Mouse (Mus musculus): ENCODE measurements around the gene 9930111J21Rik2.
"Not testable (repeated sequence)": the region's sequence is repeated elsewhere in the genome, so short reads cannot be mapped to it uniquely, and the experiment has no call there.

Gene 9930111J21Rik2

GRCm38 (mm10) chr11:49076001-49076757 is 25.1 kb upstream of the 9930111J21Rik2 start, which contains the start of gene Ifi47:
Gene Ifi47, plus strand, starts transcription at chr11:49076587.
- DNase-seq, result not testable (repeated sequence)

- no peak for DNase-seq
Measured at GRCm38 (mm10) chr11:49068358-49068757, 17.3 kb upstream of the 9930111J21Rik2 start.

DNA sequence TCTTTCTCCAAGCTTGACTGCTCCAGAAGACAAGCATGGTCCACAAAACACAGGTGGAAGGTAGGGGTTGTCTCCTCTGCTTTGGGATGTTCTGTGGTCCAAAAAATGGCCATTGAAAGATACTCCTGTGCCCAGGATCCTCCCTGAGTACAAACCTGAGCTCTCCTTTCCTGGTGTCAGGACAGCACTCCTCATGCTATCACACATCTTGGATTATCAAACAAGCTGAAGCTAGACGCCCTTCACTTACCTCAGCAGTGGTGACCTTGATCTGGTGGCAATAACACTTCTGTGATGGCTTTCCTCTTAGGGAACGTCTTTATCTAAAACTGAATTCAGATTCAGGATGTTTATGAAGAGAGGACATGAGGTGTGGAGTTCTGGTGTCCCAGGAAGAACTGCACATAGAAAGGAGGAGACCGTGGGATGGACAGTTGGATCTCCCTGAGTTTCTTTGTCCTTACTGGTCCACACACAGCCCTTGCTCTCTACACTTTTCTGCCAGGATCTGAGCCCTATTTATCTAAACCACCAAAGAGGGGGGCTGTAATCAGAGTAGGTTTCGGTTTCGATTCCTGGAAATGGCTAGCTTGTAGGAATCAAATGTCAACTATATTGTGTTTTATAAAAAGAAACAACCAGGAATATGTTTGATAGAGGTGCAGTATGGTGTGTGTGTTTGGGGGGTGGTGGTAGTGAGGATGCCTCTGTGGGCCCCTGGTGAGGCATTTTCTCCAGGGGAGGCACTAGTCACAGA is 12.8 kb upstream of the 9930111J21Rik2 start, which contains the start of gene Tgtp2:
Tgtp2 (minus strand) TSS at position 494 of the 757 bp plus-strand sequence.
- DNase-seq, result not testable (repeated sequence)

- DNase-seq, result peak in 1 of 2 experiments; percentile 1
Measured at GRCm38 (mm10) chr11:49061865-49062264, 10.8 kb upstream of the 9930111J21Rik2 start.

DNA sequence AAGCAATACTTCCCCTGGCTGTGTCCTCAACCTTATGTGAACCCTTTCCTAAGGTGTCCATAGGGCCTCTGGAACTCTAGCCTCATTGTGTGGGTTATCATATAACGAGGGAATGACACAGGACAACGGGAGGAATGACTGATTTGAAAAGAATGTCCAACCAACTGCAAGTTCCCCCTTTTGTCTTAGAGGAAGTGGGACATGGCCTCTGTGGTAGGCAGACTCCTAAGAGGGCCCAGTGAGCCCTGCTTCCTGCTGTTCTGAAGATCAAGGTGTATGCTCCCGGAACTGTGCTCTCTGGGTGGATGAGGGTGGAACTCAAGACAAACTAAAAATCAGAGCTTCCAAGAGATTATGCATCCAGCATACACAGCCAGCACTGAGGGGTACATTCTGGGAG is 9.0 kb upstream of the 9930111J21Rik2 start:
- DNase-seq, result not testable (repeated sequence)

DNA sequence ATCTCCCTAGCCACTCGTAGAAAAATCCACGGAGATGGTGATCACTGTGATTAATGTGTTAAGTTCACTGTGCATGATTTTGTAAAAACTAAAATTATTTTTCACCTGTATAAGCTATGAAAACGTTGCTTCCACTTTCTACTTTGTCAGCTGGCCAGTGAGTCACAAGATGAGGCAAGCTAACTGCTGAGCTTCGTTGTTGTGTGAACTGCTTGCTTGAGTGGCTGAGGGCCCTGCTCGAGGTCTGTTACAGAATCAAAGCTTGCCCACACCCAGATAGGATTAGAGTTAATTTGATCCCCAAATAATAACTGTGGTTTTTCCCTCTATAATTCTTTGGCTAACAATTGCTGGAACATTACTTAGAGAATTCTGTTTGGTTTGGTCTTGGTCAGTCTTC is 852 bp upstream of the 9930111J21Rik2 start:
- DNase-seq, result not testable (repeated sequence)

- not testable (repeated sequence) for DNase-seq
Measured at GRCm38 (mm10) chr11:49050064-49050463, 978 bp downstream of the 9930111J21Rik2 start.

GRCm38 (mm10) chr11:49012074-49012473 is 39.0 kb downstream of the 9930111J21Rik2 start:
- DNase-seq, result not testable (repeated sequence)

- not testable (repeated sequence) for DNase-seq
Measured at GRCm38 (mm10) chr11:49006785-49007184, 44.3 kb downstream of the 9930111J21Rik2 start.

- DNase-seq, result not testable (repeated sequence)
Measured at GRCm38 (mm10) chr11:49006317-49006716, 44.7 kb downstream of the 9930111J21Rik2 start.

DNA sequence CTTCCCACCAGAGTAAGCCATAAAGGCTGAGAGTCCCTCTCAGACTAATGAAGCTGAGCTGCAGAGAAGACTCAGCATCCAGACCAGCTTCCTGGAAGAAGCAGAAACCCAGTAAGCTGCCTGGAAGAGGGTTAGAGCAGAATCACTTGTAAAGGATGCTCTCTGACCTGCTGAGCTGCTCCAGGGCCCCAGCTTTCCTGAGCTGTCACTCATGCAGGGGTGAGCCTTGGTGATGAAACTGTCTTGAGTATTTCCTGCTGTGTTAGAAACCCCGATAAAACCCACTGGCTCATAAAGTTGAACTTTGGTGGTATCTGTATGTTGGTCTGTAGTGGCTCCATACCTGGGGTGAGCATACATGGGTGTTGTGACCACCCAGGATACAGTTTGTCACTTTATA is 50.6 kb downstream of the 9930111J21Rik2 start:
- DNase-seq, result not testable (repeated sequence)

DNA sequence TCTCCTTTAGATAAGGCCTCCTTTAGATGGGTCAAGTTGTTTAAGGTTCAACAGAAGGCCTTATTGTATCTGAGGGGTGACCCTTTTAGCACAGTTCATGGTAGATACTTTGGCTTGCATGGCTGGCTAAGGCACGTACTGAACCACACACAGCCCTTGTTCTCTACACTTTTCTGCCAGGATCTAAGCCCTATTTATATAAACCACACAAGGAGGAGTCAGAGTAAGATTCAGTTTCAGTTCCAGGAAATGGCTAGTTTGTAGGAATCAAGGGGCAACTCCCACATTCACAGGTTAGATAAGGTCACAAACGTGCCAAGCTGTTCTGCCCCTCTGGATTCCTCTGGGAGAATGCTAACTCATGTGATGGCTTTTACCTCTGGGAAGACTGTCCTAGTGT is 57.0 kb downstream of the 9930111J21Rik2 start, which contains the start of gene Tgtp1:
Tgtp1 (minus strand) TSS at position 155 of the 400 bp plus-strand sequence.
- DNase-seq, result not testable (repeated sequence)

- DNase-seq, result not testable (repeated sequence)
Measured at GRCm38 (mm10) chr11:48993296-48993695, 57.7 kb downstream of the 9930111J21Rik2 start.

DNA sequence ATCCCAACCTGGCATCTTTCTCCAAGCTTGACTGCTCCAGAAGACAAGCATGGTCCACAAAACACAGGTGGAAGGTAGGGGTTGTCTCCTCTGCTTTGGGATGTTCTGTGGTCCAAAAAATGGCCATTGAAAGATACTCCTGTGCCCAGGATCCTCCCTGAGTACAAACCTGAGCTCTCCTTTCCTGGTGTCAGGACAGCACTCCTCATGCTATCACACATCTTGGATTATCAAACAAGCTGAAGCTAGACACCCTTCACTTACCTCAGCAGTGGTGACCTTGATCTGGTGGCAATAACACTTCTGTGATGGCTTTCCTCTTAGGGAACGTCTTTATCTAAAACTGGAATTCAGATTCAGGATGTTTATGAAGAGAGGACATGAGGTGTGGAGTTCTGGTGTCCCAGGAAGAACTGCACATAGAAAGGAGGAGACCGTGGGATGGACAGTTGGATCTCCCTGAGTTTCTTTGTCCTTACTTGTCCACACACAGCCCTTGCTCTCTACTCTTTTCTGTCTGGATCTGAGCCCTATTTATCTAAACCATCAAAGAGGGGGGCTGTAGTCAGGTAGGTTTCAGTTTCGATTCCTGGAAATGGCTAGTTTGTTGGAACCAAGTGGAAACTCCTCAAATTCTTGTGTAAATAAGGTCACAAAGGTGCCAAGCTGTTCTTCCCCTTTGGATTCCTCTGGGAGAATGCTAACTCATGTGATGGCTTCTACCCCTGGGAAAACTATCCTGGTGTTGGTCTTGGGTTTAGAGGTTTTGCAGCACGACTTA is 59.1 kb downstream of the 9930111J21Rik2 start, which contains the start of gene Gm12185:
Gm12185 (minus strand) TSS at position 487 of the 781 bp plus-strand sequence.
- DNase-seq, result not testable (repeated sequence)

DNA sequence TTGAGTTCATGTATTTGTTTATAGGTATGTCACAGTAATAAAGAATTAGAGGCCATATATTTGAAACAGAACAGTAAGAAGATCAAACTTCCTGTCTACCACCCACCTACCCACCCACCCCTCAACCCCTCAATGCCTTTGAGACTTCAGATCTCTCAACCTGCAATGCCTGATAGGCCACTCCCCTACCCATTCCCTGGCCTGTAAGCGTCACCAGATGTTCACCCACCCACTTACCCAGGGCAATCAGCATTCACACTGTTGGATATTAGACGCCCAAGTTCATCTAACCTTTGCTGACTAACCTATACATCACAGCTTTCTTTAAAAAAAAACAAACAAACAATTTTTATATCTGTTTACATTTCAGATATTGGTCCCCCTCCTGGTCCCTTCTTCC is 61.1 kb downstream of the 9930111J21Rik2 start:
- DNase-seq, result not testable (repeated sequence)

GRCm38 (mm10) chr11:48988219-48988618 is 62.8 kb downstream of the 9930111J21Rik2 start:
- DNase-seq, result peak in 1 of 2 experiments; percentile 24

GRCm38 (mm10) chr11:48982848-48983247 is 68.2 kb downstream of the 9930111J21Rik2 start:
- DNase-seq, result not testable (repeated sequence)

DNA sequence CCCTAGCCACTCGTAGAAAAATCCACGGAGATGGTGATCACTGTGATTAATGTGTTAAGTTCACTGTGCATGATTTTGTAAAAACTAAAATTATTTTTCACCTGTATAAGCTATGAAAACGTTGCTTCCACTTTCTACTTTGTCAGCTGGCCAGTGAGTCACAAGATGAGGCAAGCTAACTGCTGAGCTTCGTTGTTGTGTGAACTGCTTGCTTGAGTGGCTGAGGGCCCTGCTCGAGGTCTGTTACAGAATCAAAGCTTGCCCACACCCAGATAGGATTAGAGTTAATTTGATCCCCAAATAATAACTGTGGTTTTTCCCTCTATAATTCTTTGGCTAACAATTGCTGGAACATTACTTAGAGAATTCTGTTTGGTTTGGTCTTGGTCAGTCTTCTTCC is 71.0 kb downstream of the 9930111J21Rik2 start:
- not testable (repeated sequence) for DNase-seq

DNA sequence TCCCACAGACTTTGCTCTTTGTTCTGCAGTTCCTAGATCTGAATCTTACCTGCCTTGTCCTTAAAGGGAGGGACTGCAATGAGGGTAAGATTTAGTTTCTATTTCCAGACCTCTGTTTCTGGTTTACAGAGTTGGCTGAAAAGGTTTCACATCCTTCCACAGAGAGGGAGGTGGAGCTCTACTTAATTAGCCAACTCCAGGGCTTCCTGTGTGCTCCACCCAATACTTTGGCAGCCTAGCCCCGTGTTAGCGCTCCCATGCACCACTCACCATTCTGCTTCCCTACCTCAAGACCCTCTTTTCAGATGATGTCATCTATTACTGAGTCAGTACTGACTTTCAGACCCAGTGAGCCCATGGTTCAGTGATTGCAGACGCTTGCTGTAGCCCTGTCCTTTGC is 71.8 kb downstream of the 9930111J21Rik2 start, which contains the start of gene 9930111J21Rik1:
9930111J21Rik1 (minus strand) TSS at position 148 of the 400 bp plus-strand sequence.
- DNase-seq, result not testable (repeated sequence)

DNA sequence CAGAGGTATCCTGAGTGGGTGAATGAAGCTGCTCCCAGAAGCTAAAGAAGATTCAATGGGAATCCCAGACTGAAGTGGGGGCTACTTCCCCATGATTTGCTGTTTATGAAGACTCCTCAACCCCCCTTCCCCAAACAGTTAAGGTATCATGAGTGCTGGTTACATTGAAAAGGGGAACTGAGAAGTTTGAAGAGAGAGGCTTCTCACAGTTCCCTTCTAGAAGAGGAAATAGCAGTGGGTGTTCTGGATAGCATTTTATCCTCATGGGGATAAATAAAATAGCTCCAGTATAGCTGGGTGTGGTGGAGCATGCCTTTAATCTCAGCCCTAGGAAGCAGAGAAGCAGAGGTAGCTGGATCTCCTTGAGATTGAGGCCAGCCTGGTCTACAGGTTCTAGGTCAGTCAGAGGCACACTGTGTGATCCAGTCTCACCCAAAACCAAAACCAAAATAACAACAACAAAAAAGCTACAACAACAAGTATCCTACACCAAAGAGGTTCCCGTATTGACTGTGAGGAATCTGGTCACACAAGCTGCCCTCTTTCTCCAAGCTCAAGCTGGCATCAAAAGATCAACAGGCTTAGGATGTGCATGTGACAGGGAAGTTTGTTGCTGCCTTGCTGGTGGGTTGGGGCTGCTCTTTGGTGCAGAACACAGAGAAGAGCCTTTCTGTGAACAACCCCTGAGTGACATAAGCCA is 72.7 kb downstream of the 9930111J21Rik2 start, which contains the start of gene Olfr56:
Olfr56 (plus strand) TSS at position 650 of the 700 bp plus-strand sequence.
- DNase-seq, result not testable (repeated sequence)

- DNase-seq, result not testable (repeated sequence)
Measured at GRCm38 (mm10) chr11:48974686-48975085, 76.4 kb downstream of the 9930111J21Rik2 start.
